Mouse (Mus musculus) large intestine, adult 2 months (tissue): Measurements from ENCODE around the gene Krt7. TPM values are rescaled to one million over a fixed set of nuclear protein-coding genes. Genes with fewer than 3 reads are reported as not detected.
A peak's percentile ranks its signal among the peaks of the same experiment; 100 is the strongest.

Source experiments
- DNase-seq: peaks from one replicate; pipeline ENCODE4 v3.0.0-alpha.2; 2012; ENCODE audit warnings: low read depth, low spot score
- WGBS: fragments of 180-500 bp; shearing (Covaris S2); methylation state at CpG from one replicate; pipeline ENCODE4 v1.1.7; 2018; 5-methylcytosine and 5-hydroxymethylcytosine counted together
- polyA plus RNA-seq: library from polyadenylated mRNA; depleted of rRNA; stranded (reverse); fragments of >200 nt; gene quantifications from 2 replicates; pipeline ENCODE4 v1.2.3, GENCODE M21; 2012

The Krt7 gene
- polyA plus RNA-seq, 1 experiment: 44.4 TPM

DNA sequence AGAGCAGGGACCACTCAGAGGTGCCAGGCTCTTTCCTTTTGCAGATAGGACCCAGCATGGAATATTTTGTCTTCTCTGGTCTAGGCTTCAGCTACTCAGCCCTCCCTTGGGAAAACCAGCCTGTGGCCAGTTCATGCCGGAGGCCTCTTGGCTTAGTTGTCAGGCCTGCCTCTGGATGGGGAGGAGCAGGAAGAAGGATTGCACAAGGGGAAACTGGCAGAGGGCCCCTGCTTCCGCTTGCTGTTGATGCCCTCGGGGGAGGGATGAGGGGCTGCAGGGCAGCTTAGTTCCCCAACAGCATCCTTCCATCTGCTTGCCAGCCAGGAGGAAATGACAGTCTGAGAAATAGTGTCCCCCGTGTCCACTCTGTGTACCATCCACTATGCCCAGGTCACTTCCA is 36.0 kb upstream of the Krt7 start:
- DNase-seq: no peak
- WGBS: 49% methylated on average over 4 of the region's 4 CpGs

- no peak for DNase-seq
- 76% methylated on average over 6 of the region's 6 CpGs for WGBS
These were observed 34.7 kb upstream of the Krt7 start for GRCm38 (mm10) chr15:101375956-101376775.

DNA sequence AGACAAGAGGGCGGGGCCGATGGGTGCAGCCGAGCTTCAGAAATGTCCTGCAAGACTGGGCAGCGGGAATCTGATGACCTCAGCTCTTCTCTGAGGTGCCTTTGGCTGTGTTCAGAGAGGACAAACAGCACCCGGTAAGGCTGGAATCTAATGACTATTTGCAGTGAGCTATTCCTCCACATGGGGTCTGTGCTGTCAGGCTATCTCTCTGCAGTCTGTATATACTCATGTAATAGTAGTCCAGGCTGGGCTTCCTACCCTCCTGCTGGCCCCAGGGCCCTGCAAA is 34.1 kb upstream of the Krt7 start:
- WGBS: 58% methylated on average over 5 of the region's 5 CpGs
- no peak for DNase-seq

GRCm38 (mm10) chr15:101378646-101379045 is 32.2 kb upstream of the Krt7 start:
- 93% methylated on average over 5 of the region's 5 CpGs for WGBS

GRCm38 (mm10) chr15:101381758-101382157 is 29.1 kb upstream of the Krt7 start:
- 66% methylated on average over 9 of the region's 9 CpGs for WGBS
- DNase-seq: no peak

More at GRCm38 (mm10) chr15:101378646-101379045, 32.2 kb upstream of the Krt7 start:
- no peak for DNase-seq

GRCm38 (mm10) chr15:101382811-101383210 is 28.0 kb upstream of the Krt7 start:
- whole genome bisulfite sequencing: 36% methylated on average over 11 of the region's 11 CpGs

DNA sequence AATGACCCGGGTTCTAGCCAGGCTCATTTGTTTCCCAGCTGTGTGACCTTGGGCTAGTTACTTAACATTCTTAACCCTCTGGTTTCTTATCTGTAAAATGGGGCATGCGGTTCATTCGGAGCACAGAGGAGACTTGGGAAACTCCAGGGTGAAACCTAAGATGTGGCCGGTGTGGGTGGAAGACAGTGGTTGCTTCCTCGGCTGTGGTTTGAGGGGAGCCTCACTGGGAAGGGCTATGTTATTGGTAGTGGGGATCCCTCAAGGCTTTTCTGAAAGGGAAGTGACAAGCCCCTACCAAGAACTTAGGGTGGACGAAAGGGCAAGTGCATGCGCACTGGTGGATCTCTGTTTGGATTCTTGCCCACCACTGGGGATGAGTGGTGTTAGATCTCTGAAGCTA is 26.2 kb upstream of the Krt7 start:
- WGBS: 80% methylated on average over 7 of the region's 7 CpGs
- no peak for DNase-seq

More at GRCm38 (mm10) chr15:101382811-101383210, 28.0 kb upstream of the Krt7 start:
- DNase-seq: no peak

DNA sequence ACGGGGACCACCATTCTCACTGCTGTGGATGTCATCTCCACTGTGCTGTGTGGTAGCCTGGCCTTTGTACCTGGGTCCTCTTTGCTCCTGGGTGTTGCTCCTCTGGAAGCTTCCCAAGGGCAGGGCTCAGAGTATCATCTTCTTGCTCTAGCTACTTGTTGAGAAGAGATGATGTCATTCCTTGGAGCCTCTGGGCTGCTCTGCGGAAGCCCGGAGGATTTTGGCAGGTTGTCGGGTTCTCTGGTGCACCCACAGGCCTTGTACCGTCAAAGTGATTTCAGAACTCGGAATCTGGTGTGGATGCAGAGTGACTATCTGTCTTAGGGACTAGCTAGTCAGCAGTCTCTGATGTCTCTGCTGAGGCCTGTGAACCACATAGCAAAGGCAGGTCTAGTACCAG is 25.8 kb upstream of the Krt7 start:
- 72% methylated on average over 6 of the region's 6 CpGs for WGBS
- DNase-seq: no peak

GRCm38 (mm10) chr15:101387176-101387575 is 23.7 kb upstream of the Krt7 start:
- 56% methylated on average over 3 of the region's 3 CpGs for WGBS
- DNase-seq: no peak

DNA sequence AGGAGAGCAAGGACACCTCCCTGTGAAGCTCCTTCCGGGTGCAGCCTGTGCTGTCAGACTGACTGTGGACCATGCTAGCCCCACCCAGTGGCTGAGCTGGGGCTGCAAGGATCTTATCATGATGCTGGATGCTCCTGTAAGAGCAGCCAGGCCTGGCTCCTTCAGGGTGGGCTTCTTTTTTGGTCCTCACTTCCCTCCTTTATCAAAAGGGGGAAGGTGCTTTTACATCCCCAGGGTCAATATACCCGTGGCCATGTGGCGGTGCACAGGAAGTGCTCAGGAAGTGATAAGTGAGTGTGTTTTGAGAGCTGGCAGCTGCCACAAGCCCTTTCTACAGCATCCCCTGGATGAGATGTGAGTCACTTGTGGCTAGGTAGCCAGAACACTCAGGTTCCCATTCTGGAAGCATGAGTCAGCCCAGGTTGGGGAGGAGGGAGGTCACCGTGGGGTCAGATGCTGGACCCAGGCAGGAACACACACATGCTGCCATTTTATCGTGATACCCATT is 22.8 kb upstream of the Krt7 start:
- no peak for DNase-seq
- WGBS: 34% methylated on average over 5 of the region's 5 CpGs

- WGBS: 70% methylated on average over 5 of the region's 5 CpGs
- DNase-seq: no peak
These were observed 20.6 kb upstream of the Krt7 start for GRCm38 (mm10) chr15:101390203-101390602.

DNA sequence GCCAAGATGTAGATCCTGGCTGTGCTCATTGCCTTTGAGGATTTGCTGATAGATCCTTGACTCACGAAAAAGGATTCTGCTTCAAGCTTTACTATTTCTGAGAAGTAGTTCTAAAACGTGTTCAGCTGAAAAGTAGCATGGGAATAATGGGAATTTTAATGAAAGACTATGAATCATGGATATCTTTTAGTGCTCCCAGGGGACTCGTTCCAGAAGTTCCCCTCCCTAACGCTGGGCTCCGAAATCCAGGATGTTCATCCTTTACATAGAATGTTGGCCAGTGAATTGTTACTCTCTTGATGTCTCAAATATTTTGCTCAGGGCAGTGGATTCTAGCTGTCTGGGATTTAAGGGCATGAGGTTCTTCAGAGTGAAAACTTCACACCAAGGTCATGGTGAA is 18.6 kb upstream of the Krt7 start:
- 77% methylated on average over 5 of the region's 5 CpGs for WGBS
- no peak for DNase-seq

- DNase-seq: no peak
- 74% methylated on average over 7 of the region's 7 CpGs for WGBS
These were observed 15.9 kb upstream of the Krt7 start for GRCm38 (mm10) chr15:101394908-101395307.

DNA sequence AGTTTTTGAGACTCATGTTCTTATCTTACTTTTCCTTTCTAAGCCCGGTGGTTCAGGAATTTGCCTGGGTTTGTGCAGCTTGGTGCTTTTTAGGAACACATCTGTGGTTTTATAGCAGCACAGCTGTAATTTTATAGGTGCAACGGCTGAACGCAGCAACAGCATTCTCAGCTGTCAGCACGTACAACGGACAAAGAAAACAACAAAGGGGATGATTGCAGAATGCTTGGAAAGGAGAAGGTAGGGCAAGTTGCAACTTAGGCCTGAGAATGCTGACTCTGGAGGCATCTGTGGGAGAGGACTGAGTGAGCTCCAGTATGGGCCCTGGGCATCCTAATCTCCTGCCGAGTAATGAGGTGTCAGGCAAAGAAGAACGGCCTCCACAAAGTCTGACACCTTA is 14.4 kb upstream of the Krt7 start:
- no peak for DNase-seq
- WGBS: 55% methylated on average over 7 of the region's 7 CpGs

DNA sequence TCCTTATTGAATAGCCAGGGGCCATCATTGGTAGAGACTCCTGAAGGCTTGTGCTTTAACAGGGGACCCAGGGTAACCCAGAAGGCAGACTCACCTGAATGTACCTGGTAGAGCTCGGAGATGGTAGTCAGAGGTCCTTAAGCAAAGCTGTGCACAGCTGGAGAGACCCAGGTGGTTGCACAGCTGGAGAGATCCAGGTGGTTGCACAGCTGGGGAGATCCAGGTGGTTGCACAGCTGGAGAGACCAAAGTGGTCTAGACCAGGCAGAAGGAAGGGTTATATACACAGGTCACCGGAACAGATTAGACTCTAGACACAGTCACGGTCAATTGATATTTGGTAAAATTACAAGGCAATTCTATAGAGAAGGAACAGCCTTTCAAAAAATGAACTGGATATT is 13.9 kb upstream of the Krt7 start:
- DNase-seq: no peak
- 93% methylated on average over 3 of the region's 3 CpGs for WGBS

- no peak for DNase-seq
- 97% methylated on average over 2 of the region's 2 CpGs for WGBS
These were observed 13.2 kb upstream of the Krt7 start for GRCm38 (mm10) chr15:101397683-101398082.

GRCm38 (mm10) chr15:101398269-101398668 is 12.6 kb upstream of the Krt7 start:
- 83% methylated on average over 8 of the region's 8 CpGs for WGBS
- DNase-seq: no peak

GRCm38 (mm10) chr15:101412188-101412587 is 1.3 kb downstream of the Krt7 start:
- DNase-seq: peak; percentile 64
- WGBS: 15% methylated on average over 31 of the region's 31 CpGs

DNA sequence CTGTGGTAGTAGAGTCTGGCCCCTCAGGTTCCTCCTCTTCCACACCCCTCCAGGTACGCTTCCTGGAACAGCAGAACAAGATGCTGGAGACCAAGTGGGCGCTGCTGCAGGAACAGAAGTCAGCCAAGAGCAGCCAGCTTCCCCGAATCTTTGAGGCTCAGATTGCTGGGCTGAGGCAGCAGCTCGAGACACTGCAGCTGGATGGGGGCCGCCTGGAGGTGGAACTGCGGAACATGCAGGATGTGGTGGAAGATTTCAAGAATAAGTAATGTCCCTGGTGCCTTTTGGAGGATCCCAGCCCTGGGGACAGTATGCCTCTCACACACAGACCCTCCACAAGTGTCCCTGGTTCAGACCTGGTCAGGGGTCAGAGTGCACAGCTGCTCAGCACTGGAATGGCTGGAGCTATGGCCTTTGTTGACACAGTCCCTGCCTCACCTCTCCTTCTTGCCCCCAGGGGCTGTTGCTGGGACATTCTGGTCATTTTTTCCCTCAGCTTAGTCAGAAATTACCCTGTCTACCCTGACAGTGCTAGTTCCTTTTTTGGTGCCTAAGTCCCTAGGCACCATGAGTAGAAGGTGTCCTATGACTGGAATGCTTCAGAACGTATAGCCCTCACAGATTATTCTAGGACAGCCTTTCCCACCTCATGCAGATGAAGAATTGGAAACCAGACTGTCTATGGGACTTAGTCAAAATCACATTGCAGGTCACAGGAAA is 3.2 kb downstream of the Krt7 start:
- no peak for DNase-seq
- WGBS: 35% methylated on average over 7 of the region's 7 CpGs

- 28% methylated on average over 11 of the region's 11 CpGs for WGBS
- DNase-seq: peak; percentile 50
These were observed 4.1 kb downstream of the Krt7 start for GRCm38 (mm10) chr15:101414807-101415565.
